Mouse (Mus musculus): ENCODE results near the gene Sirt7. TPM values are rescaled to one million over a fixed set of nuclear protein-coding genes. Genes with fewer than 3 reads are reported as not detected.

Sirt7 gene
- polyA plus RNA-seq, 2 experiments, result 27.5 to 43.7 TPM

GRCm38 (mm10) chr11:120634810-120635209, 9.8 kb upstream of the Sirt7 start:
- WGBS, result 87% methylated on average over 5 of the region's 5 CpGs
- Histone ChIP-seq H3K9me3 (ENCODE audit: control insufficient read depth, low read length) (no peaks in the 10 kb centered on the region), H3K27me3 (ENCODE audit: control insufficient read depth, insufficient read depth, low read length) (no peaks in the 10 kb centered on the region), H3K4me2 (replicated peaks; ENCODE audit: low read depth, low read length, severe bottlenecking) (no peak overlapping the region), H3K9ac (ENCODE audit: low read depth, low read length, severe bottlenecking) (no peak overlapping the region), H3K4me3 (replicated peaks; ENCODE audit: low read length) (no peak overlapping the region), H3K27ac (replicated peaks; ENCODE audit: low read depth, low read length) (no peak overlapping the region), H3K36me3 (ENCODE audit: control insufficient read depth, insufficient read depth, low read length) (no peaks in the 10 kb centered on the region), H3K4me1 (ENCODE audit: control insufficient read depth, insufficient read depth, low read length) (peaks cover 15% of the 10 kb centered on the region)
- no peak for TF ChIP-seq POLR2A (IDR thresholded peaks at IDR 0.05; ENCODE audit: borderline replicate concordance, extremely low read depth, insufficient read depth, insufficient read length)
- DNase-seq (ENCODE audit: low spot score) (no peak), ATAC-seq (ENCODE audit: low FRiP score, low read depth) (no peak)

GRCm38 (mm10) chr11:120633520-120634343, 8.7 kb upstream of the Sirt7 start, which contains the start of gene Mafg:
TSS of gene Mafg (minus strand) at chr11:120633600.
- Histone ChIP-seq H3K9ac (ENCODE audit: low read depth, low read length, severe bottlenecking) (peak within 1 kb of the TSS; percentile 88), H3K27me3 (ENCODE audit: control insufficient read depth, insufficient read depth, low read length) (no peaks in the 10 kb centered on the region), H3K36me3 (ENCODE audit: control insufficient read depth, insufficient read depth, low read length) (peaks cover 8% of the 10 kb centered on the region), H3K4me1 (ENCODE audit: control insufficient read depth, insufficient read depth, low read length) (peaks cover 15% of the 10 kb centered on the region), H3K9me3 (ENCODE audit: control insufficient read depth, low read length) (no peaks in the 10 kb centered on the region), H3K4me3 (replicated peaks; ENCODE audit: low read length) (peak within 1 kb of the TSS; percentile 96), H3K27ac (replicated peaks; ENCODE audit: low read depth, low read length) (peak within 1 kb of the TSS; percentile 76), H3K4me2 (replicated peaks; ENCODE audit: low read depth, low read length, severe bottlenecking) (peak within 1 kb of the TSS; percentile 70)
- WGBS, result 11% methylated on average over 55 of the region's 58 CpGs
- TF ChIP-seq POLR2A (IDR thresholded peaks at IDR 0.05; ENCODE audit: borderline replicate concordance, extremely low read depth, insufficient read depth, insufficient read length), result no peak
- ATAC-seq (ENCODE audit: low FRiP score, low read depth) (peak; percentile 91), DNase-seq (ENCODE audit: low spot score) (peak; percentile 96)

- Histone ChIP-seq H3K27me3 (ENCODE audit: control insufficient read depth, insufficient read depth, low read length) (no peaks in the 10 kb centered on the region), H3K4me3 (replicated peaks; ENCODE audit: low read length) (peak overlapping the region; percentile 96), H3K4me2 (replicated peaks; ENCODE audit: low read depth, low read length, severe bottlenecking) (peak overlapping the region; percentile 70), H3K36me3 (ENCODE audit: control insufficient read depth, insufficient read depth, low read length) (peaks cover 11% of the 10 kb centered on the region), H3K4me1 (ENCODE audit: control insufficient read depth, insufficient read depth, low read length) (peaks cover 15% of the 10 kb centered on the region), H3K9ac (ENCODE audit: low read depth, low read length, severe bottlenecking) (peak overlapping the region; percentile 88), H3K9me3 (ENCODE audit: control insufficient read depth, low read length) (no peaks in the 10 kb centered on the region), H3K27ac (replicated peaks; ENCODE audit: low read depth, low read length) (peak overlapping the region; percentile 76)
- DNase-seq (ENCODE audit: low spot score) (peak; percentile 58), ATAC-seq (ENCODE audit: low FRiP score, low read depth) (peak; percentile 83)
- TF ChIP-seq POLR2A (IDR thresholded peaks at IDR 0.05; ENCODE audit: borderline replicate concordance, extremely low read depth, insufficient read depth, insufficient read length), result no peak
- under 1% methylated on average over 63 of the region's 116 CpGs for WGBS
Measured at GRCm38 (mm10) chr11:120632559-120633519, 7.8 kb upstream of the Sirt7 start.

GRCm38 (mm10) chr11:120631726-120632448, 6.8 kb upstream of the Sirt7 start:
- Histone ChIP-seq H3K27ac (replicated peaks; ENCODE audit: low read depth, low read length) (no peak overlapping the region), H3K4me1 (ENCODE audit: control insufficient read depth, insufficient read depth, low read length) (peaks cover 15% of the 10 kb centered on the region), H3K27me3 (ENCODE audit: control insufficient read depth, insufficient read depth, low read length) (no peaks in the 10 kb centered on the region), H3K9me3 (ENCODE audit: control insufficient read depth, low read length) (no peaks in the 10 kb centered on the region), H3K36me3 (ENCODE audit: control insufficient read depth, insufficient read depth, low read length) (peaks cover 21% of the 10 kb centered on the region), H3K4me3 (replicated peaks; ENCODE audit: low read length) (peak overlapping the region; percentile 96), H3K9ac (ENCODE audit: low read depth, low read length, severe bottlenecking) (peak overlapping the region; percentile 88), H3K4me2 (replicated peaks; ENCODE audit: low read depth, low read length, severe bottlenecking) (peak overlapping the region; percentile 70)
- DNase-seq (ENCODE audit: low spot score) (no peak), ATAC-seq (ENCODE audit: low FRiP score, low read depth) (no peak)
- WGBS, result 56% methylated on average over 4 of the region's 4 CpGs
- no peak for TF ChIP-seq POLR2A (IDR thresholded peaks at IDR 0.05; ENCODE audit: borderline replicate concordance, extremely low read depth, insufficient read depth, insufficient read length)
